Mouse (Mus musculus): ENCODE measurements around the gene Gm49486. TPM values are rescaled to one million over a fixed set of nuclear protein-coding genes. Genes with fewer than 3 reads are reported as not detected.

Gm49486 gene
- polyA plus RNA-seq, 1 experiment from 2014 or later: 1.0 TPM

- H3K4me1 ChIP-seq (replicated peaks): peaks cover 20% of the 10 kb centered on the region
- H3K9me3 ChIP-seq: no peaks in the 10 kb centered on the region
- peak overlapping the region; percentile 95 for H3K4me2 ChIP-seq
- 1% methylated on average over 59 of the region's 62 CpGs for WGBS
- ATAC-seq (ENCODE audit: low FRiP score, low read depth): peak; percentile 72
- H3K27me3 ChIP-seq: peaks cover 35% of the 10 kb centered on the region
- H3K27ac ChIP-seq (replicated peaks): no peak overlapping the region
- H3K4me3 ChIP-seq: peak overlapping the region; percentile 55
- peak overlapping the region; percentile 52 for H3K9ac ChIP-seq
- H3K36me3 ChIP-seq: no peaks in the 10 kb centered on the region
These were observed 32.0 kb downstream of the Gm49486 start for GRCm38 (mm10) chr15:79261095-79261725.

GRCm38 (mm10) chr15:79261757-79262156 lies 32.6 kb downstream of the Gm49486 start:
- peak overlapping the region; percentile 52 for H3K9ac ChIP-seq
- H3K4me2 ChIP-seq: peak overlapping the region; percentile 95
- H3K9me3 ChIP-seq: no peaks in the 10 kb centered on the region
- H3K27me3 ChIP-seq: peaks cover 35% of the 10 kb centered on the region
- H3K27ac ChIP-seq (replicated peaks): no peak overlapping the region
- peak overlapping the region; percentile 55 for H3K4me3 ChIP-seq
- no peaks in the 10 kb centered on the region for H3K36me3 ChIP-seq
- peak; percentile 60 for ATAC-seq (ENCODE audit: low FRiP score, low read depth)
- WGBS: 0% methylated on average over 21 of the region's 28 CpGs
- H3K4me1 ChIP-seq (replicated peaks): peaks cover 20% of the 10 kb centered on the region

- H3K36me3 ChIP-seq: no peaks in the 10 kb centered on the region
- no peaks in the 10 kb centered on the region for H3K9me3 ChIP-seq
- no peak overlapping the region for H3K4me3 ChIP-seq
- peaks cover 20% of the 10 kb centered on the region for H3K4me1 ChIP-seq (replicated peaks)
- H3K27ac ChIP-seq (replicated peaks): no peak overlapping the region
- 23% methylated on average over 13 of the region's 13 CpGs for WGBS
- no peak overlapping the region for H3K9ac ChIP-seq
- H3K27me3 ChIP-seq: peaks cover 35% of the 10 kb centered on the region
- no peak for ATAC-seq (ENCODE audit: low FRiP score, low read depth)
- H3K4me2 ChIP-seq: peak overlapping the region; percentile 95
These were observed 33.2 kb downstream of the Gm49486 start for GRCm38 (mm10) chr15:79262375-79262774.

GRCm38 (mm10) chr15:79262786-79263309 lies 33.7 kb downstream of the Gm49486 start:
- peaks cover 35% of the 10 kb centered on the region for H3K27me3 ChIP-seq
- H3K36me3 ChIP-seq: no peaks in the 10 kb centered on the region
- H3K9me3 ChIP-seq: no peaks in the 10 kb centered on the region
- H3K4me2 ChIP-seq: peak overlapping the region; percentile 95
- H3K9ac ChIP-seq: no peak overlapping the region
- no peak for ATAC-seq (ENCODE audit: low FRiP score, low read depth)
- 90% methylated on average over 3 of the region's 3 CpGs for WGBS
- peaks cover 20% of the 10 kb centered on the region for H3K4me1 ChIP-seq (replicated peaks)
- H3K27ac ChIP-seq (replicated peaks): no peak overlapping the region
- H3K4me3 ChIP-seq: no peak overlapping the region

- Histone ChIP-seq H3K36me3 (no peaks in the 10 kb centered on the region), H3K4me1 (replicated peaks) (peaks cover 20% of the 10 kb centered on the region), H3K27me3 (peaks cover 35% of the 10 kb centered on the region), H3K4me2 (no peak overlapping the region), H3K4me3 (no peak overlapping the region), H3K27ac (replicated peaks) (no peak overlapping the region), H3K9me3 (no peaks in the 10 kb centered on the region), H3K9ac (no peak overlapping the region)
- no peak for ATAC-seq (ENCODE audit: low FRiP score, low read depth)
- WGBS: 94% methylated on average over 6 of the region's 6 CpGs
These were observed 34.5 kb downstream of the Gm49486 start for GRCm38 (mm10) chr15:79263726-79264125.

- 78% methylated on average over 4 of the region's 4 CpGs for WGBS
- peaks cover 25% of the 10 kb centered on the region for H3K4me1 ChIP-seq (replicated peaks)
- no peak overlapping the region for H3K4me2 ChIP-seq
- no peak for ATAC-seq (ENCODE audit: low FRiP score, low read depth)
- H3K27me3 ChIP-seq: peaks cover 28% of the 10 kb centered on the region
- H3K36me3 ChIP-seq: no peaks in the 10 kb centered on the region
- no peak overlapping the region for H3K4me3 ChIP-seq
- H3K9me3 ChIP-seq: no peaks in the 10 kb centered on the region
- H3K9ac ChIP-seq: no peak overlapping the region
- H3K27ac ChIP-seq (replicated peaks): no peak overlapping the region
These were observed 36.2 kb downstream of the Gm49486 start for GRCm38 (mm10) chr15:79265384-79265783.

GRCm38 (mm10) chr15:79268521-79268920 lies 39.3 kb downstream of the Gm49486 start:
- Histone ChIP-seq H3K36me3 (no peaks in the 10 kb centered on the region), H3K4me1 (replicated peaks) (peaks cover 15% of the 10 kb centered on the region), H3K9ac (no peak overlapping the region), H3K4me2 (no peak overlapping the region), H3K4me3 (no peak overlapping the region), H3K9me3 (no peaks in the 10 kb centered on the region), H3K27me3 (peaks cover 4% of the 10 kb centered on the region), H3K27ac (replicated peaks) (no peak overlapping the region)
- whole genome bisulfite sequencing: 40% methylated on average over 1 of the region's 1 CpGs
- no peak for ATAC-seq (ENCODE audit: low FRiP score, low read depth)

GRCm38 (mm10) chr15:79270317-79271123 lies 41.3 kb downstream of the Gm49486 start:
- Histone ChIP-seq H3K9ac (peak overlapping the region; percentile 5), H3K27ac (replicated peaks) (0 out of 2 replicates have a peak overlapping the region, but pooled peaks have one; percentile 30), H3K4me3 (peak overlapping the region; percentile 36), H3K4me2 (peak overlapping the region; percentile 74), H3K27me3 (no peaks in the 10 kb centered on the region), H3K4me1 (replicated peaks) (peaks cover 15% of the 10 kb centered on the region), H3K36me3 (no peaks in the 10 kb centered on the region), H3K9me3 (no peaks in the 10 kb centered on the region)
- ATAC-seq (ENCODE audit: low FRiP score, low read depth): peak; percentile 88; the same call in 1 of the 2 replicates
- WGBS: under 1% methylated on average over 33 of the region's 33 CpGs

- Histone ChIP-seq H3K9ac (peak overlapping the region; percentile 5; the same call in 1 of the 2 replicates), H3K36me3 (no peaks in the 10 kb centered on the region), H3K4me2 (peak overlapping the region; percentile 74), H3K4me3 (peak overlapping the region; percentile 36), H3K27ac (replicated peaks) (no peak overlapping the region), H3K4me1 (replicated peaks) (peaks cover 15% of the 10 kb centered on the region), H3K9me3 (no peaks in the 10 kb centered on the region), H3K27me3 (no peaks in the 10 kb centered on the region)
- 15% methylated on average over 17 of the region's 17 CpGs for WGBS
- peak; percentile 9; the same call in 1 of the 2 replicates for ATAC-seq (ENCODE audit: low FRiP score, low read depth)
These were observed 42.0 kb downstream of the Gm49486 start for GRCm38 (mm10) chr15:79271124-79271746.

GRCm38 (mm10) chr15:79273020-79273419 lies 43.8 kb downstream of the Gm49486 start:
- H3K4me1 ChIP-seq (replicated peaks): peaks cover 15% of the 10 kb centered on the region
- no peak overlapping the region for H3K4me3 ChIP-seq
- no peak overlapping the region for H3K9ac ChIP-seq
- no peaks in the 10 kb centered on the region for H3K36me3 ChIP-seq
- no peak for ATAC-seq (ENCODE audit: low FRiP score, low read depth)
- no peaks in the 10 kb centered on the region for H3K9me3 ChIP-seq
- no peak overlapping the region for H3K27ac ChIP-seq (replicated peaks)
- H3K27me3 ChIP-seq: no peaks in the 10 kb centered on the region
- WGBS: 47% methylated on average over 10 of the region's 10 CpGs
- H3K4me2 ChIP-seq: no peak overlapping the region

GRCm38 (mm10) chr15:79277728-79278127 lies 48.5 kb downstream of the Gm49486 start:
- H3K4me1 ChIP-seq (replicated peaks): no peaks in the 10 kb centered on the region
- no peak overlapping the region for H3K4me3 ChIP-seq
- ATAC-seq (ENCODE audit: low FRiP score, low read depth): no peak
- H3K27me3 ChIP-seq: no peaks in the 10 kb centered on the region
- WGBS: 66% methylated on average over 10 of the region's 10 CpGs
- no peaks in the 10 kb centered on the region for H3K9me3 ChIP-seq
- no peak overlapping the region for H3K27ac ChIP-seq (replicated peaks)
- no peak overlapping the region for H3K9ac ChIP-seq
- H3K4me2 ChIP-seq: no peak overlapping the region
- H3K36me3 ChIP-seq: no peaks in the 10 kb centered on the region

- no peak overlapping the region for H3K27ac ChIP-seq (replicated peaks)
- 21% methylated on average over 6 of the region's 6 CpGs for WGBS
- H3K4me3 ChIP-seq: no peak overlapping the region
- H3K4me1 ChIP-seq (replicated peaks): no peaks in the 10 kb centered on the region
- ATAC-seq (ENCODE audit: low FRiP score, low read depth): no peak
- H3K36me3 ChIP-seq: no peaks in the 10 kb centered on the region
- H3K9ac ChIP-seq: no peak overlapping the region
- H3K27me3 ChIP-seq: no peaks in the 10 kb centered on the region
- no peaks in the 10 kb centered on the region for H3K9me3 ChIP-seq
- no peak overlapping the region for H3K4me2 ChIP-seq
These were observed 51.0 kb downstream of the Gm49486 start for GRCm38 (mm10) chr15:79280209-79280608.

Data from hindbrain, embryonic 15.5 days (tissue).